Mouse (Mus musculus): ENCODE data around the gene Acvr1.

Acvr1 gene

DNA sequence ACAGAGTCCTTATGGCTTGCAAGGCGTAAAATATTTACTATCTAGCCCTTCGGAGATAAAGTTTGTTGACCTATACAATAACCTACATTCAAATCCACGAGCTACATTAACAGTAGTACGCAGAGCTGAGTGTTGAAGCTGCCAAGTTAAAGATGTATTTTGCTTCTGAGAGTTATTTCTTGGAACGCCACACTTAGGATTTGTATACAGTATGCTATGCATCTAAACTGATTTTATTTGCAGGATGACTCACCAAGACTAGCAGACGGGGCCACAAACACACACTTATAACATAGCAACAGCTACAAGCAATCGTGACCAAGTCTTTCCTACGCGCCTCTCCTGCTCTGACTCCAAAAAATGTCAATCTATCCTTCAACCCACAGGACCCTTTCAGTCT is 46.2 kb downstream of the Acvr1 start:
- DNase-seq (ENCODE audit: low spot score in 2 of 2) = no peak

DNA sequence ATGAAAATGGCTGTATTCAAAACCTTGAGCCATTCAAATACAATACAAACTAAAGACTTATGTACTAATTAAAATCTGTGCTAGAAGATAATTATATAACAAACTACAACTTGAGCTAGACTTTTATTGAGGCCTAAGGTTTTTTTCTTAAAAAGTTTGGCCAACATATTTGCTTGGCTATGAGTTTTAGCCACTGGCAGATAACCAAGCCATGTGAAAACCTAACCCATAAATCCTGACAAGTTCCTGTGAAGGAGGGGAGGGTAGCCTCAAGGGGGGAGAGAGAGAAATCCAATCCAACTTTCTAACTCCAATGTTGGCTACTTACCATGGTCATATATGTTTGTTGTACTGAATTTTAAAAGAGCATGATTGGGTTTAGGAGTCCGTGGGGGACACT is 48.4 kb downstream of the Acvr1 start:
- no peak for DNase-seq (ENCODE audit: low spot score in 2 of 2)

DNA sequence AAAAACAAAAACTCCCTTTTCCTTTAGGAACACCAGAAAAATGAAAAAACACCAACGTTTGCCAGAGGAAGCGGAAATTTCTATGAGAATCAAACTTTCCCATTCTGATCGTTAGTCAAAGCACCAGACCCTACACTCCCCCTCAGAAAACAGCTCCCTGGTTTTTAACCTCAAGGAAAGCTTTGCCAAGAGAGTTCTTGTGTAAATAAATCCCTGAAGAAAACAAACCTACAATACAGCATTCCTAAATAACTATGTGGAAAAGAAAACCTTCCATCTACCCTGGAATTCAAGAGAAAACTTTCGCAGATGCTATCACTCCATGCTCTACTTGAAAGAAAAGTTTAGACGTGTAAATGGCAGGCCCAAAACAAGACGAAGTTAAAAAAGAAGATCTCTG is 50.0 kb downstream of the Acvr1 start:
- no peak for DNase-seq (ENCODE audit: low spot score in 2 of 2)

DNA sequence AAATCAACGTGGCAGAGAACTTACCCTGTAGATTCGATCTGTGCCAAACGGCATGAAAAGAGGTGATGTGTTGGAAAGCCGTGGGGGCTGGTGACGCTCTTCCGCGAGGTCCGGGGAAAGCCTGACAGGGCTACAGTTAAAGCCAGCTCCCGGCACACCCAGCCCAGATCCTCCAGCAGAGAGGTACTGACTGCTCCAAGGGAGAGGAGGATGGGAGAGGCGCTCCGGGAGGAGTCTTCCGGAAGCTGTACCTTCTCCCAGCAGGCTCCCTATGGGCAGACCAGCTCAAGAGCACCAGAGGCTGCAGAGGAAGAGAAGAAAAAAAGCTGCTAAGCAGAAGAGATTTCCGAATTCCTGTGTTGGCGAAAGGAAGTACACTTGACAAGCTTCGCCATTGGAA is 51.0 kb downstream of the Acvr1 start:
- no peak for DNase-seq (ENCODE audit: low spot score in 2 of 2)

DNA sequence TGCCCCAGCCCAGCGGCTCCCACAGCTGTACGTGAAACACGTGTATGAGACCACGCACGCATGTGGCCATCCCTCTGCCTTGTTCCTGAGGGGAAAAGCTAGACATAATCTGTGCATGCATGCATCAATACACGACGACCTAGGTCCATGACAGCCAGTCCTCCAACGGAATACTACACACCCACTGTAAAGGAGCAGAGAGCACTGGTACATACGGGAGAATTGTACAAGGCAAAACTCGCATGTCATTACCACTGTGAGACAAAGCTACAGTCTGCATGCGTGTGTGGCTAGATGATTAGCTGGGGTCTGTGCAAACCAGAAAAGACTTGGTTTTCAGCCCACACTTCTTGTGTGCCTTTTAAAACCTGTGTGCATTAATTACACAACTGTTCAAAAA is 52.5 kb downstream of the Acvr1 start:
- DNase-seq (ENCODE audit: low spot score in 2 of 2) = no peak

DNA sequence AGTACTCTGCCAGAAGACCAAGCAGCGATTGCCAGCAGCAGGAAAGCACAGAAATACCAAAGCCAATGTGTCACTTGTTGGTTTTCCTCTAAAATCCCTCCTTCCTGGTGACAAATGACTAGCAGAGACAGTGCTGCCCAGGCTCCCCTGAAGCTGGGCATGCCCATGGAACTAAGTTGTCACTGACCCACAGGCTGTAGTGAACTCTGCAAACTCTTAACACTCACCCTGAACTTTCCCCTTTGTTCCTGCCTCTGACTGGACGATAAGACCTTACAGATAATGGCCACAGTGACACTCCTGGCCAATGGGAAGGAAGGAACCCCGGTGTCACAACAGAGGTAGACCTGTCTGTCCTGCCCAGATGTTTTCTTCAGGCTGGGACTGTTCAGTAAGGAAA is 53.7 kb downstream of the Acvr1 start:
- no peak for DNase-seq (ENCODE audit: low spot score in 2 of 2)

DNA sequence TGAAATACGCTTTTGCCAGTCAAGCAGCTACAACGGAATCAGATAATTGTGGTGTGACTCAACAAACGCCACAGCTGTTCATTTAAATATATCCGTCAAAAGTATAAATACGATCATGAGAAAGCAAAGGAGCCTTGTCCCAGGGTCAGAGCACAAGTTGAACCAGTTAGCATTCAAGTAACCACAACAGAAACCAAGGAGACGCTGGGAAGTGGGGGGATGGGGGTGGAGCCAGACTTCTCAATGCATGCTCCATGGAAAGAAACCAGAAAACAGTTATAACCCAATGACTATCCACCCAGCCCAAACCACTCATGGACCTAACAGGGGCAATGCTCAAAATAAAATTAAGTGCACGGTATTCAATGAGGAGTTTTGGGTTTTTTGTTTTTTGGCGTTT is 56.8 kb downstream of the Acvr1 start:
- no peak for DNase-seq (ENCODE audit: low spot score in 2 of 2)

DNA sequence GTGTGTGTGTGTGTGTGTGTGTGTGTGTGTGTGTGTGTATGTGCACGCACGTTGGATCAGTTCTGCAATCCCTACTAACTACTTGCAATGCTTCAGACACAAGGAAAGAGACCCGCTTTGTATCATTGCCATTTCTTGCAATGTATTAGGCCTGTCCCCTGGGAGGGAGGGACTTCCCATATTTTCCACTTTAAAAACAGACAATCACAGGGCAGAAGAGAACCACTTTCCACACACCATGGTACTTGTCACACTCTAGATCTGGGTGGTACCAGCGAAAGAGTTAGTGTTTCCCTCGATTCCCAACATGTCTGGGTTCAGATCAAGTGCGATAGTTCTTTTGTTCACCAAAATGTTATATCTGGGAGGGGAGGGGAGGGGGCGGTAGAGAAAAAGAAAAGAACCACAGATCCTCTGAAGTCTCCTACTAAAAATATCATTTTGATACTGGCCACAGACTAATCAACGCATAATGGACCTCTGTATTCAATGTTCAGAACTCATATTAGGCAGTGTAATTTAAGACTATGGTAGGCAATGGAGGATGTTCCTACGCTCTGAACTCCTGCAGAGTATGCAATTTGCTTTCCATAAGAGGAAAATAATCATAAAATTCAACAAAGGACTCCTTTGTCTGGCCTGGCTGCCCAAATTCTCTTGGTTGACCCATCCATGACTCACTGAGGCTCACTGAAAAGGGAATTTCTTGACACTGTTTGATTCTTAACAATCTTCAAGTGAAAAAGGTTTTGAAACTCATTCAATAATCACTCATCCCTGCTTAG is 61.5 kb downstream of the Acvr1 start:
- no peak for DNase-seq (ENCODE audit: low spot score in 2 of 2)

DNA sequence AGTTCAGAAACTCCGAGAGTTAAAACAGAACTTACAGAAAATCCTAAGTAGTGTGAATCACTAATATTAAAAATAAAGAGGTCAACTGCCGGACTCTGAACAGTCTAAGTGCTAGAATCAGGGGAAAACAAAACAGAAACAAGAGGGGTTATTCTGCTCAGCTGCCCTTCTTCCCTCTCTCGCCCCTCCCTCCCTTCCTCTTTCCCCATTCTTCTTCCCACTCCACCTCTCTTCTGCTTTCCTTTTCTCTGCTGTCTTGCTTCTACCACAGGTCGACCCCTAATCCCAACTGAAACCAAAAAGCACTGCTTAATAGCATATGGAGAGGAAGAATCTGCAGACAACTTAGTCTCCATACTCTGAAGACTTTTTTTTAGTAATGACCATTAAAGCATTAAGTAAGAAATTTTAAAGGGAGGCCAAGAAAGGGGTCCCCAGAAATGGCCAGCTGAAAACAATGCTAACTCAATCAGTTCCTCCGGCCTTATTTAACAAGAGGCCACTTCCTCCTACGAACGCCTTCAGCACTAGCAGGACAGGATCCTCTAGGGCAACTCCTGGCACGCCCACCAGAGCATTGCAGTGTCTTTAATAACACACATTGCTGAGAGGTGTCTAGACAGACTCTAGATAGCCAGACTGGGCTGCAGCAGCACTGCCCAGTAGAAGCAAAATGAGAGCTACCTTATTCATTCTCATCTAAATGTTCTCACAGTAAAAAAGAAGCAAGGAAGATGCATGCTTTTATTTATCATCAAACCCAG is 70.1 kb downstream of the Acvr1 start:
- DNase-seq (ENCODE audit: low spot score in 2 of 2) = no peak

DNA sequence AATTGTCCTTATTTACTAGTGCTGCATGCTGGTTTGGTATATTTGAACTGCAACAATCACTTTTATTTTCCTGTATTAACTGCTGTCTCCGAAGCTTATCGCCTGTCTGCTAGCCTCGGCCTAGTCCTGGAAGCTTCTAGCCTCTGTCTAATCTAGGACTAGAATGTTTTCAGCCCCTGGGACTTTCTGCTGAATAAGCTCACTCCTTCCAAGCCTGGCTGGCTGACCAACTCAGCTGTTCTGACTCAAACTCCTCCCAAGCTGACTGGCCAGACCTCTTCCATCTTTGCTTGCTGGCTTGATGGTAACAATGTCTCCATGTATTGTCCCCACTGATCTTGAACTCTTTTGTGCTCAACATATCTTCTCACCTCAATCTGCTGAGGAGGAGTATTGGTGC is 71.7 kb downstream of the Acvr1 start:
- DNase-seq (ENCODE audit: low spot score in 2 of 2) = no peak

DNA sequence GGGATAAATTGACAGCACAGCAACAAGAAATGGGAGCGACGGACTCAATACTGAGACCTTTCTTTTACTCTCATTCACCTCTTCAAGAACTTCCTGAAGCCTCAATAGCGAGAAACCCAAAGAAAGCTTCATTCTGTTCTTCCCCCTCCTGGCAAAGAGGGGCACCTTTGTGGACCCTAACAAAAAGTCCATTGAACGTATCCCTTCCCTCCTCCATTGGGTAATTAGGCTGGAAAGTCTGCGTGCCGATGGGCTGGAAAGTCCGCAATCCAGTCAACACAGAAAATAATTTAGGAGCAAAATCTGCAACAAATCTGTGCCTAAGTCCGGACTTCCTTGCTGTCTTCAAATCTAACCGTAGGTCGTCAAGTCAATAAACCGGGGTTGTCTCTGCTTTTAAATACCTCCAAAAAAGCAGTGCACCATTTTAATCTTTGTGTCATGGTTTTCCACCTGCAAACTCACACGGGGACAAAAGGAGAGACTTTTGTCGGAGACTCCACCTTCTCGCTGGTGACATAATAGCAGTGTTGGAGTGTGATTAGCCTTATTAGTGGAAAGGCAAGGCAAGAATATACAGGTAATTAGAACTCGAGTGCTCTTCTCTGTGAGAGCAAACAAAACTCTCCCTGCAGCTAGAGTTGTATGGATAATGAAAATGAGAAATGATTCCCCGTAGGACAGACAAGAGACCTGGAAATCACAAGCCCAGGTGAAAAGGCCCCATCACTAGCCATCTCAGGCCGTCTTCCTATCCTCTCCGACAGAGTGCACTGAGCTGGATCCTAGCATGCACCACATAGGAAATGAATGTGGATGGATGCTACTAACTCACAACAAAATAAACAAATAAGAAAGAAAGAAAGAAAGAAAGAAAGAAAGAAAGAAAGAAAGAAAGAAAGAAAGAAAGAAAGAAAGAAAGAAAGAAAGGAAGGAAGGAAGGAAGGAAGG is 73.0 kb downstream of the Acvr1 start:
- no peak for DNase-seq (ENCODE audit: low spot score in 2 of 2)

DNA sequence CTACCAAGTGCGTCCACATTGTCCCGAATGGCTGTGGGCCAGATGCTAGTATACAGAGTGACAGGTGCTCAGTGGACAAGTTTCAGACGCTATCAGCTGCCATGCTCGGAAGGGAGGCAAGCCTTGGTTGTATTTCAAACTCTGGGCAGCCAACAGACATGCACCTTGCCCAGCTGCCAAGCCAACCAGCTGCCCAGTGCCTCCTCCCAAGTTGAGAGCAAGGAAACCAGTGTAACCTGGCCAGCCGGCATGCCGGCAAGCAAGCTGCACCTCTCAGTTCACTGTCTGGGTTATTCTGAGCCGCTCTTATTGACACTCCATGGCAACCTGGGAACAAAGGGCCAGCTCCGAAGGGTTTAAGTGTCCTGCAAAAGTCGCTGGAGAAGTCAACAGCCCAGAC is 77.7 kb downstream of the Acvr1 start:
- no peak for DNase-seq (ENCODE audit: low spot score in 2 of 2)

DNA sequence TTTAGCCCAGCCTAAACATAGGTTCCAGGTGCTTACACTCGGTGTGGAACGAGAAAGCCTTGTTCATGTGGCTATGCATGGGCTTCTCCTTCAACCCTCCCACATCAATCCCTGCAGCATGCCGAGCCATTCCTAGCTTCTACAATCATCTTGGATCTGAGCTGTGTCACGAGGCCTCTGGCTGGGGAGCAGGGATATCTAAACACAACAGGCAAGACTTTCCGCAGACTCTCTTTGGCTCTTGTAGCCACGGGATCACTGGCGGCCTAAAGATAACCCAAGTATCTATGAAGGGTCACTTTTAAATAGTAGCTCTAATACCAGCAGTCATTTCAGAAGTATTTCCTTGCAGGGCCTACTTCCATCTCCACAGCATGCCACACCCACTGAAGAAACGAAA is 78.6 kb downstream of the Acvr1 start:
- DNase-seq (ENCODE audit: low spot score in 2 of 2) = no peak

DNA sequence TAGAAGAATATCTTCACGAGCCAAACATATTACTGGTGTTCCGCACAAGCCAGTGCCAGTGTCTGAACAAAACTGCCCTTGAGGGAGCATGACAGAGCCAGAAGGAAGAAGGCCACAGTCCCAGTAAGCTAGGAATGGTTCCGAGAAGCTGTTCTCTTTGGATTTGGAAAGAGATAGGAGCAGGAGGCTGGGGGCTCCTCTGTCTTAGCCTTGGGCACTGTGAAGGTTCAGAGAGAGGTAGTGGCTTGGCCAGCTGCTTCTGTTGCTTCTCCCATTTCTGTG is 79.7 kb downstream of the Acvr1 start:
- no peak for DNase-seq (ENCODE audit: low spot score in 2 of 2)

DNA sequence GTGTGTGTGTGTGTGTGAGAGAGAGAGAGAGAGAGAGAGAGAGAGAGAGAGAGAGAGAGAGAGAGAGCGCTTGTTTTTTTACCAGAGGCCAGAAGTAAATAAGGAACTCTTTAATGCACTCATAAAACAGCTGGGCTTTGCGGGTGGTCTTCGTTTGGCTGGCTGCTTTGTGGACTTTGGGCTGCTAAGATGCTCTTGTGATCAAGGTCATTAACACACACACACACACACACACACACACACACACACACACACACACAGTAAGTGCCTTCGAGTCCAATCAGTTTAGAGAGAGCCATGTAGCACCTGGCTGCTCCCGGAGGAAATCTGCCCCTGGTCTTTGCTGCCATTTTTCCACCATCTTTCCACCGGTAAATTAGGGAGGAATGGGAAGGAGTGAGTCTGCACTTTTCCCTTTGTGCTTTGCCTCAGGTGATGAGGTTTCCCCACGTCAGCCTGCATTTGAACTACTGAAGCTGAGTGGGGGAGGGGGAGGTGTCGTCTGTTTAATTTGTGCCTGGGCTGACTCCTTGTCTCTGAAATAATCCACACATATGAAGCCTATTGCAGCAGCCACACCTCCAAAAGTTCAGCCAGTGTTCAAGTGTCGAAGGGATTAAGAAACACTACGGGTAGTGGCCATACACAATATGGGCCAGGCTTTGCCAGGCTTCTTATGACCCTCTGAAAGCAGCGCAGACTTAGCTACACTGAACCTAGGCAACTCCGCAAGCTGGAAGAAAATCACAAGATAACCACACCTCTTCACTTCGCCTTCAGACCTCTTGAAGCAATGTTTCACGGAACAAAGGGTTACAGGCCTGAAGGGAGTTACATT is 80.3 kb downstream of the Acvr1 start:
- DNase-seq (ENCODE audit: low spot score in 2 of 2) = no peak

DNA sequence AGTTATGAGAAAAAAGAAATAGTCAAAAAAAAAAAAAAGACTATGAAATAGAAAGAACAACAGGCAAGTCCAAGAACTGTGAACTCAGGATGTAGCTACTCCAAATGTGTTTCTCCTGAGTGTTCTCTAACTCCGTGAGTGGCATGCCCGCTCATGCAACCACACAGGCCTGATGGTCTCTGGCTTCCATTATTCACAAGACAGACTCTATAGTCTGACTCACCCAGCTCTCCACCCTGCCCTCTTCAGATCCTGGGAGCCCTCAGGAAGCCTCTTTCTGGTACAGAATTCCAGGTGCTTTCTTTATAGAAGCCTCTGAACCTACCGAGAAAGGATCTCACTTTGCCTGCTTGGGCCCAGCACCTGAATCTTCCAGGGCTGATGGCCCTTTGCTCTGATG is 81.3 kb downstream of the Acvr1 start:
- no peak for DNase-seq (ENCODE audit: low spot score in 2 of 2)

DNA sequence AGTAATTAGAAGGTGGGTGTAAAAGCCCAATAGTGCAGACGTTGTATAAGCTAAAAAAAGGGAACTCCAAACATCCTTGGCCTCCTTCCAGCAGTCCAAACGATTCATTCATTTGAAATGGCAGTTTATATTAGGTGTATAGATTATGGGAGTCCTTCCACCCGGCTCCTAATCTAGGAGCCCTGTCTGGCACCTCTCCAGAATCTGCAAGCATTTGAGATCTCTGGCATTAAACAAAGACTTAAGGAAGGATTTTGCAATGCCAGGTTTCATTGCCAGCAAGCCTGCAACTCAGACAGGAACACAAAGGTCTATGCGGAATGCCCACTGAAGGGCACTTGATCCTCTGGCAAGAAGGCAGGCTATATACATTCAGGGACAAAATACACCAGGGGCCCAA is 81.8 kb downstream of the Acvr1 start:
- no peak for DNase-seq (ENCODE audit: low spot score in 2 of 2)

DNA sequence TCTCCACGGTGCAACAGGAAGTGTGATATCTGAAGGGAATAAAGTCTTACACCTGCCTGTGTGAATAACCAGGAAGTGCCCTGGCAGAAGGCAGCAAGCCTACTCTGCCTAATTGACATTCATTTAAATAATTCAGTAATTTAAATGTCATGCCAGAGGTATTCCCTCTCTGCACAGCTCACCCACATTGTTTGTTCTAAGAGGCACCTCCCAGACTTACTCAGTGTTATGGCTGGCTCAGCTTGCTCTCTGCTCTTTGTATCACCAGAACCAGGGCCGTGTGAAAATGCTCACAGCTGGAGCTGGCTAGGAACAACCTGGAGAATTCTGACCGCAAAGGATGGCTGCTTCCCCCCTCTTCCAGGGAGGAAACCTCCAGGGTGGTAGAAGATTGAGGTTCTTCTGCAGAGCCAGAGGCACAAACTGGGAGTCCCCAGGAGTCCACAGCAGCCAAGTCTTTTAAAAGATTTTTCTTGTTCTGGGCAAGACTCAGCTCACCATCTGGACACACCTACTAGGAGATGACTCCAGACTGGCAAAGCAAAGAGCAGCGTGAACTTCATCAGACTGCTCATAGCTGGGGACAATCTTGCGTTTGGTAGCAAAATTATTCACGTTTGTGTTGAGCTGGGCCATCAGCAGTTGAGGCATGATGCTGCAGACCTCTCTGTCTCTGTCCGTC is 82.5 kb downstream of the Acvr1 start:
- no peak for DNase-seq (ENCODE audit: low spot score in 2 of 2)

DNA sequence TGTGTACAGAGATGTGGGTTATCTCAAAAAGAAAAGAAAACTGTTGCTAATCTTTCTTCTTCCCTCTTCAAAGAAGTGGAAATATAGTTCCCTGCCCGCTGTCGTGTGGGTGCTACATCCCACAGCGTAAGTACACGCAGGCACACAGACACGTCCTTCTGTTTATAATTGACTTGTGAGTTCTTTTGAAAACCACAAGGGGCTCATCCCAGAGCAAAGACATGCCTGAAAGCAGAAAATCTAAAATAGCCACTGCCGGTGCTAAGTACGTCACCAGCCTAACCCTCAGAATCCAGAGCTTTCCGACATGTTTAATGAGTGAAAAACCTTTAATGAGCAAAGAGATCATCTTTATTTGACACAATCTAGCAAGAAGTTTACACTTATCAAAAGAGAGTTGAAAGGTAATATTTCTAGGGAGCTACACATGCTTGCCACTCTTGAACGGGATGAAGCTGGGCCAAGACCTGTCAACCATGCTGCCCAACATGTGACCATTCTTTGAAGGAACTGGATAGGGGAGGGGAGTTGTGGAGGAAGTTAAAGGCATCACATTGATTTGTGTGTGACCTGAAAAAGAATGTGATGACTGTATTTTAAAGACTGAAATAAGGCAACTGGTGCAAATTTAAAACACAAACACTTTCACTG is 85.4 kb downstream of the Acvr1 start:
- no peak for DNase-seq (ENCODE audit: low spot score in 2 of 2)

DNA sequence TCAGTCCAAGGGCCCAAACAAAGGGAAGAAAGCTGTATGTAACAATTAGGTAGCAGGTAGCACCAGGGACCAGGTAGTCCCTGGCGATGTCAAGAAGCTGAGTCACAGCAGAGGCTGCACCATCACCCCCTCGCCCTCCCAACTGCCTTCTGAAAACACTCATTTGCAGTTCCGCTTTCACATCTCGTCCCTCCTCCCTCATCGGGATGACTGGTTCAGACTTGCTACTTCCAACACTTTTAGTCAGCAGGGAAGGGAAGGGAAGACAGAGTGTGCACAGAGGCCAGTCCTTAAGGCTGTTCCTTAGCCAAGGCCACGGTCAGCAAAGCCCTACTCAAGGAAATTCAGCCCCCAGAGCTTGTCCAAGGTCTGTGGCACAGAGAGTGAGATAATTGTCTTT is 86.2 kb downstream of the Acvr1 start:
- DNase-seq (ENCODE audit: low spot score in 2 of 2) = no peak

DNA sequence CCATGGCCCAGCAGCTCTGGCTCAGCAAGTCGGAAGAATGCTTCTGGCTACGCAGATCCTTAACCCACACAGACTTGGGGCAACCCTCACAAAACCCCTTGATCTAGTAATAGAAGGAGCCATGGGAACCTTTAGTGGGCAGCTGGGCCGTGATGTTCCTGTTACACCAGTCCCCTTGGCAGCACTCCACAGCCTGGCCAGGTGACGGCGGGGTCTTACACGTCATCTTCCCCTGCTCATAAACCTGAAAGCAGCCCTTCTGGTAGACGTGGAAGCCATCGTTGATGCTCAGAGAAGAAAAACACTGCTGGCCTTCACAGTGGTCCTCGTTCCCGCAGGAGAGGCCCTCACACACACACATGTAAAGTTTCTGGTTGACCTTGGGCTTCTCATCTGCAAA is 87.4 kb downstream of the Acvr1 start:
- no peak for DNase-seq (ENCODE audit: low spot score in 2 of 2)
